Mouse (Mus musculus) hindbrain, embryonic 10.5 days (tissue): ENCODE measurements at regions not wholly inside any gene's neighbourhood (a gene's known extent, or its start where the extent isn't known, plus 50 kb on each side); places are given as distances from the start of the nearest gene placed in this dataset.
A peak's percentile ranks its signal among the peaks of the same experiment; 100 is the strongest.

Experiments used
- DNase-seq: peaks from one replicate; pipeline ENCODE4 v3.0.0-alpha.2; 2017; ENCODE audit warnings: low spot score
- H3K27ac ChIP-seq: fragments of 300-500 bp; sonication (generic); 2 replicates; pipeline ENCODE4 v1.5.1; 2016; ENCODE audit warnings: mild to moderate bottlenecking, moderate library complexity
- H3K27me3 ChIP-seq: fragments of 300-500 bp; sonication (generic); 2 replicates; pipeline ENCODE4 v1.6.1; 2016; ENCODE audit warnings: mild to moderate bottlenecking; ENCODE audit not compliant: poor library complexity, insufficient read depth, severe bottlenecking
- H3K36me3 ChIP-seq: fragments of 300-500 bp; sonication (generic); 2 replicates; pipeline ENCODE4 v1.6.1; 2016; ENCODE audit warnings: mild to moderate bottlenecking, moderate library complexity
- H3K4me1 ChIP-seq: fragments of 300-500 bp; sonication (generic); replicated peaks from 2 replicates; pipeline ENCODE4 v1.6.1; 2016; ENCODE audit warnings: mild to moderate bottlenecking
- H3K4me3 ChIP-seq: fragments of 300-500 bp; sonication (generic); 2 replicates; pipeline ENCODE4 v1.5.1; 2016; ENCODE audit warnings: mild to moderate bottlenecking, moderate library complexity
- H3K9me3 ChIP-seq: fragments of 300-500 bp; sonication (generic); 2 replicates; pipeline ENCODE4 v1.6.1; 2016; ENCODE audit warnings: mild to moderate bottlenecking, moderate library complexity
- WGBS: fragments of 180-500 bp; shearing (Covaris S2); methylation state at CpG from one replicate; pipeline ENCODE4 v1.1.7; 2016; 5-methylcytosine and 5-hydroxymethylcytosine counted together

GRCm38 (mm10) chr17:51583984-51584880 lies 248.9 kb downstream of the Satb1 start:
- Histone ChIP-seq H3K27me3 (no peaks in the 10 kb centered on the region), H3K36me3 (no peaks in the 10 kb centered on the region), H3K4me3 (no peak overlapping the region), H3K4me1 (peaks cover 13% of the 10 kb centered on the region; the same call in 1 of the 2 replicates), H3K9me3 (no peaks in the 10 kb centered on the region), H3K27ac (no peak overlapping the region)
- DNase-seq = no peak
- WGBS = 70% methylated on average over 19 of the region's 19 CpGs

- WGBS = 85% methylated on average over 15 of the region's 15 CpGs
- no peak overlapping the region for H3K4me3 ChIP-seq
- H3K36me3 ChIP-seq = no peaks in the 10 kb centered on the region
- H3K9me3 ChIP-seq = no peaks in the 10 kb centered on the region
- DNase-seq = no peak
- peaks cover 13% of the 10 kb centered on the region; the same call in 1 of the 2 replicates for H3K4me1 ChIP-seq
- H3K27ac ChIP-seq = no peak overlapping the region
- no peaks in the 10 kb centered on the region for H3K27me3 ChIP-seq
Measured at GRCm38 (mm10) chr17:51583277-51583676, 249.8 kb downstream of the Satb1 start.

- no peaks in the 10 kb centered on the region for H3K27me3 ChIP-seq
- DNase-seq = no peak
- WGBS = 83% methylated on average over 3 of the region's 3 CpGs
- no peaks in the 10 kb centered on the region for H3K9me3 ChIP-seq
- H3K4me1 ChIP-seq = no peaks in the 10 kb centered on the region
- no peak overlapping the region for H3K4me3 ChIP-seq
- no peak overlapping the region for H3K27ac ChIP-seq
- H3K36me3 ChIP-seq = no peaks in the 10 kb centered on the region
Measured at GRCm38 (mm10) chr17:51555854-51556253, 277.2 kb downstream of the Satb1 start.

DNA sequence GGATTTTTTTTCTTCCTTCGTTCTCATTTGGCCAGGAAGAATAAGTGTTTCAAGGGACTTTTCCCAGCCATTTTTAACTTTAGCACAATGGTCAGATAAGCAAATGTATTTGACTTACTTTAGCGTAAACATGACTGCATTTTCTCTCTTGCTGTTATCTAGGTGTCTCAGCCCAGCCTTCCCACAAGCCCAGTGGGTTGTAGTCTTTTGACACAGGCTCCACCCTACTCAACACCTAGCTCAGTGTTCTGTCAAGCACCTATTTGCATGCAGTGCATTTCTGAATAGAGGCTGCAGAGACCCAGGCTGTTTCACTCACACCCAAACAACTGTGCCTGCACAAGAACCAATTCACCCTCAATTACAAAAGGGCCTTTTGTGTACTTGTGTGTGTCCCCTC lies 278.6 kb downstream of the Satb1 start:
- H3K36me3 ChIP-seq = no peaks in the 10 kb centered on the region
- no peaks in the 10 kb centered on the region for H3K4me1 ChIP-seq
- no peaks in the 10 kb centered on the region for H3K27me3 ChIP-seq
- H3K27ac ChIP-seq = no peak overlapping the region
- no peak overlapping the region for H3K4me3 ChIP-seq
- DNase-seq = no peak
- H3K9me3 ChIP-seq = no peaks in the 10 kb centered on the region
- WGBS = 91% methylated on average over 2 of the region's 2 CpGs

- H3K27me3 ChIP-seq = no peaks in the 10 kb centered on the region
- 95% methylated on average over 5 of the region's 5 CpGs for WGBS
Measured at GRCm38 (mm10) chr17:51552277-51553015, 280.6 kb downstream of the Satb1 start.

GRCm38 (mm10) chr17:51546999-51547398 lies 286.1 kb downstream of the Satb1 start:
- H3K27me3 ChIP-seq = no peaks in the 10 kb centered on the region
- no peaks in the 10 kb centered on the region for H3K36me3 ChIP-seq
- no peaks in the 10 kb centered on the region for H3K4me1 ChIP-seq
- H3K27ac ChIP-seq = no peak overlapping the region
- H3K9me3 ChIP-seq = no peaks in the 10 kb centered on the region
- no peak for DNase-seq
- WGBS = 55% methylated on average over 3 of the region's 3 CpGs
- H3K4me3 ChIP-seq = no peak overlapping the region

More at GRCm38 (mm10) chr17:51552277-51553015, 280.6 kb downstream of the Satb1 start:
- DNase-seq = no peak
- H3K4me1 ChIP-seq = no peaks in the 10 kb centered on the region
- H3K27ac ChIP-seq = no peak overlapping the region
- H3K9me3 ChIP-seq = no peaks in the 10 kb centered on the region
- H3K4me3 ChIP-seq = no peak overlapping the region
- no peaks in the 10 kb centered on the region for H3K36me3 ChIP-seq

DNA sequence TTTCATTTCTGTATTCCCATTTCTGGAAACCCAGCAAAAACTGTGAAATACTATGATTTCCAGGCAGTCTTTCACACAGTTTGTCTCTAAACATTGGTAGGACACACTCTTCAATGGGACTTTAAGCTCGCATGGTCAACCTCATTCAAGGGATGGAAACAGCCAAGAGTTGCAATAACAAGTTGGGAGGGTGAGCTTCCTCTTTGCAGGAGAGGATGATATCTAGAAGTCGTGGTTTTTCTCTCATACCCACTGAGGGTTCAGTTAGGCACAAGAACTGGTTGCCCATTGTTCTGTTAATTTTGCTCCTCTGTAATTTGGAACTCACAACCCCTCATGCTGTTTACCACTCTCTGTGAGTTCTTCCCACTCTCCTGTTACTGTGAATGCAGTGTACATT lies 290.5 kb downstream of the Satb1 start:
- Histone ChIP-seq H3K4me3 (no peak overlapping the region), H3K36me3 (no peaks in the 10 kb centered on the region), H3K27ac (no peak overlapping the region), H3K27me3 (no peaks in the 10 kb centered on the region), H3K4me1 (no peaks in the 10 kb centered on the region), H3K9me3 (no peaks in the 10 kb centered on the region)
- DNase-seq = no peak
- WGBS = 74% methylated on average over 2 of the region's 2 CpGs

GRCm38 (mm10) chr17:51534678-51535077 lies 298.4 kb downstream of the Satb1 start:
- 52% methylated on average over 10 of the region's 10 CpGs for WGBS
- peaks cover 14% of the 10 kb centered on the region for H3K4me1 ChIP-seq
- H3K4me3 ChIP-seq = peak overlapping the region; percentile 26; the same call in 1 of the 2 replicates
- no peak for DNase-seq
- no peaks in the 10 kb centered on the region for H3K36me3 ChIP-seq
- no peaks in the 10 kb centered on the region for H3K9me3 ChIP-seq
- no peaks in the 10 kb centered on the region for H3K27me3 ChIP-seq
- no peak overlapping the region for H3K27ac ChIP-seq

GRCm38 (mm10) chr17:51534270-51534669 lies 298.8 kb downstream of the Satb1 start:
- 38% methylated on average over 14 of the region's 14 CpGs for WGBS
- Histone ChIP-seq H3K27ac (no peak overlapping the region), H3K27me3 (no peaks in the 10 kb centered on the region), H3K9me3 (no peaks in the 10 kb centered on the region), H3K4me1 (peaks cover 14% of the 10 kb centered on the region), H3K4me3 (peak overlapping the region; percentile 26; the same call in 1 of the 2 replicates), H3K36me3 (no peaks in the 10 kb centered on the region)
- peak; percentile 9 for DNase-seq

DNA sequence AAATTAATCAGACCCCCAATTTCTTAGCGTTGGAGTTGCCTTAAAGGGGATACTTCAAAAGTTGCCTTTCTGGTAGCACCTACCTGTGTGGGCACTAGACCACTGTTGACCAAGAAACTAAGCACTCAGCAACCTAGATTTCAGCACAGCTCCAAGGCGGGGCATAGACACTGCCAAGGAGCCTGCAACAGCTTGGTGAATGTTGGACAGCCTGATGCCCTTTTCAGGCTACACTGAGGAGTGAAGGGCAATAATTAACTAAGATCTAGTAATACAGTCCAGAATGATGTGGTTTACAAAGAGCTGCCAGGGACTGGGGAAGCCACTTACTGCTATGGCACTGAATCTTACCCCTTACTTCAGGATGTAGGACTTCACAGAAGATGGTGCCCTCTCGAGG lies 304.9 kb downstream of the Satb1 start:
- DNase-seq = no peak
- H3K27me3 ChIP-seq = no peaks in the 10 kb centered on the region
- no peaks in the 10 kb centered on the region for H3K36me3 ChIP-seq
- H3K27ac ChIP-seq = no peak overlapping the region
- peaks cover 7% of the 10 kb centered on the region for H3K4me1 ChIP-seq
- H3K9me3 ChIP-seq = no peaks in the 10 kb centered on the region
- 86% methylated on average over 3 of the region's 3 CpGs for WGBS
- H3K4me3 ChIP-seq = no peak overlapping the region

- Histone ChIP-seq H3K4me1 (peaks cover 7% of the 10 kb centered on the region), H3K4me3 (no peak overlapping the region), H3K36me3 (no peaks in the 10 kb centered on the region), H3K9me3 (no peaks in the 10 kb centered on the region), H3K27ac (no peak overlapping the region), H3K27me3 (no peaks in the 10 kb centered on the region)
- no peak for DNase-seq
- WGBS = 81% methylated on average over 7 of the region's 7 CpGs
Measured at GRCm38 (mm10) chr17:51526881-51527280, 306.2 kb downstream of the Satb1 start.

- H3K4me3 ChIP-seq = no peak overlapping the region
- WGBS = 21% methylated on average over 5 of the region's 5 CpGs
- no peak for DNase-seq
- no peak overlapping the region for H3K27ac ChIP-seq
- peaks cover 7% of the 10 kb centered on the region for H3K4me1 ChIP-seq
- no peaks in the 10 kb centered on the region for H3K36me3 ChIP-seq
- H3K9me3 ChIP-seq = no peaks in the 10 kb centered on the region
- H3K27me3 ChIP-seq = no peaks in the 10 kb centered on the region
Measured at GRCm38 (mm10) chr17:51526464-51526863, 306.6 kb downstream of the Satb1 start.

DNA sequence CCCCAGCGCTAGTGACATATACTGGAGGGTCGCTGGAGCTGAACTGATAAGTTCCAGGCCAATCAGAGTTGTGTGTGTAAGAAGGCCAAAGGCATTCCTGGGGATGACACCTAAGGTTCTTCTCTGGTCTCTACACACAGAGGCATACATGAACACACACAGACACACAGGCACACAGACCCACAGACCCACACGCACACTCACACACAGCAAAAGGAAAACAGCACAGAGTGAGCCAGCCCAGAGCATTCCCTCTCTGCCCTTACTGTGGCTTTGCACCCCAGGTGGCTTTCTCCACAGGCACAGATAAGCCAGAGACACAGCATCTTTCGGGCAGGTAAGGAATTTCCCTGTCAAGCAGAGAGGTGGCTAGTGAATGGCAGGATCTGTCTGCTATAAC lies 307.1 kb downstream of the Satb1 start:
- WGBS = 50% methylated on average over 4 of the region's 4 CpGs
- H3K27ac ChIP-seq = no peak overlapping the region
- no peaks in the 10 kb centered on the region for H3K27me3 ChIP-seq
- no peaks in the 10 kb centered on the region for H3K36me3 ChIP-seq
- H3K9me3 ChIP-seq = no peaks in the 10 kb centered on the region
- peaks cover 7% of the 10 kb centered on the region for H3K4me1 ChIP-seq
- H3K4me3 ChIP-seq = no peak overlapping the region
- no peak for DNase-seq
